Mouse (Mus musculus) heart, embryonic 14.5 days (tissue): ENCODE measurements at regions not wholly inside any gene's neighbourhood (a gene's known extent, or its start where the extent isn't known, plus 50 kb on each side); places are given as distances from the start of the nearest gene placed in this dataset.

Source experiments
- ATAC-seq: fragments of 200-750 bp; cut with Nextera tagmentation; 2 replicates; pipeline ENCODE4 v1.8.0; 2017; ENCODE audit warnings: low read depth, moderate TSS enrichment; ENCODE audit not compliant: insufficient number of reproducible peaks, insufficient read depth, low FRiP score
- H3K27ac ChIP-seq, 2 experiments: fragments of 200-500 bp in 1 of 2; fragments of 300-500 bp in 1 of 2; sonication (generic) in 1 of 2; replicated peaks in 1 of 2; 2 replicates each; pipeline ENCODE4 v1.5.1; 2012 to 2014; ENCODE audit warnings: low read depth in 2 of 2, low read length in 2 of 2, control low read depth in 1 of 2, mild to moderate bottlenecking in 1 of 2, mixed read lengths in 1 of 2; ENCODE audit not compliant: control insufficient read depth in 1 of 2, insufficient read depth in 1 of 2
- H3K27me3 ChIP-seq: fragments of 300-500 bp; sonication (generic); 2 replicates; pipeline ENCODE4 v1.6.1; 2014; ENCODE audit warnings: mild to moderate bottlenecking, low read length, control low read depth; ENCODE audit not compliant: control insufficient read depth, insufficient read depth
- H3K36me3 ChIP-seq: fragments of 300-500 bp; sonication (generic); 2 replicates; pipeline ENCODE4 v1.6.1; 2014; ENCODE audit warnings: mild to moderate bottlenecking, control low read depth, low read length, mixed read lengths; ENCODE audit not compliant: control insufficient read depth, insufficient read depth
- H3K4me1 ChIP-seq, 2 experiments: fragments of 200-500 bp in 1 of 2; fragments of 300-500 bp in 1 of 2; sonication (generic) in 1 of 2; 2 replicates each; pipeline ENCODE4 v1.6.1; 2012 to 2014; ENCODE audit warnings: low read length in 2 of 2, control low read depth in 1 of 2, mixed read lengths in 1 of 2; ENCODE audit not compliant: control insufficient read depth in 2 of 2, insufficient read depth in 2 of 2
- H3K4me2 ChIP-seq: fragments of 300-500 bp; sonication (generic); 2 replicates; pipeline ENCODE4 v1.6.1; 2014; ENCODE audit warnings: mild to moderate bottlenecking, low read length
- H3K4me3 ChIP-seq, 2 experiments: fragments of 200-500 bp in 1 of 2; fragments of 300-500 bp in 1 of 2; sonication (generic) in 1 of 2; 2 replicates each; pipeline ENCODE4 v1.5.1; 2012 to 2014; ENCODE audit warnings: low read length in 2 of 2, mild to moderate bottlenecking in 2 of 2, control low read depth in 1 of 2, low read depth in 1 of 2, moderate library complexity in 1 of 2; ENCODE audit not compliant: control insufficient read depth in 1 of 2, insufficient read depth in 1 of 2
- H3K9ac ChIP-seq: fragments of 300-500 bp; sonication (generic); 2 replicates; pipeline ENCODE4 v1.6.1; 2014; ENCODE audit warnings: mild to moderate bottlenecking, low read length
- H3K9me3 ChIP-seq: fragments of 300-500 bp; sonication (generic); 2 replicates; pipeline ENCODE4 v1.6.1; 2016; ENCODE audit warnings: low read length, control low read depth; ENCODE audit not compliant: control insufficient read depth
- WGBS: fragments of 180-500 bp; shearing (Covaris S2); extraction: QIAGEN DNeasy Blood & Tissue Kit; methylation state at CpG from one replicate; pipeline ENCODE4 v1.1.7; 2014; 5-methylcytosine and 5-hydroxymethylcytosine counted together

DNA sequence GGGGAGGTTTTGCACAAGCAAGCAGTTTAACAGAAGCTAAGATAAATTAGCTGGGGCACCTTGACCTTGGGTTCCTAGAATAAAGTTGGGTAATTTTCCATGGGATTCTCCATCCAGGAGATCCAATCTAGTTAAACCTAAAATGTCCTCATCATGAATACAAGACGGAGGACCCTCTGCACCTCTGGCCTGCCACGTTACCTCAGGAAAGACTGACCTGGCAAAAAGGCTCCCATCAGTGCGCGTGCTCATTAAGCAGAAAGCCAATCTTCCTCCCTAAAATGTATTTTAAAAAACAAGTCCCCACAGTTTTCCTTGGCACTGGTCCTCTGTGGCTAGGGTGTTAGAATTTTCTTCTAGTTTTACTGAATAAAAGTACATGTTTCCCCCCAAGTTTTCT lies 134.9 kb downstream of the Foxo1 start:
- Histone ChIP-seq H3K4me2 (no peak overlapping the region), H3K27ac (no peak overlapping the region), H3K36me3 (no peaks in the 10 kb centered on the region), H3K27me3 (no peaks in the 10 kb centered on the region), H3K4me3 (no peak overlapping the region), H3K9ac (no peak overlapping the region), H3K4me1 (peaks cover 23 to 32% of the 10 kb centered on the region in 2 experiments), H3K9me3 (no peaks in the 10 kb centered on the region)
- ATAC-seq = no peak
- WGBS = 96% methylated on average over 4 of the region's 4 CpGs
